Mouse (Mus musculus) liver, postnatal 0 days (tissue): ENCODE measurements around the gene Plppr5.

Experiments
- CTCF ChIP-seq: sonication (generic); IDR thresholded peaks from 2 replicates; pipeline ENCODE4 v1.5.1; 2016; ENCODE audit warnings: antibody characterized with exemption, low read depth
- EP300 ChIP-seq: IDR thresholded peaks from 2 replicates; pipeline ENCODE4 v1.6.1; 2016; ENCODE audit warnings: antibody characterized with exemption, low read depth, mild to moderate bottlenecking

- TF ChIP-seq CTCF (no peak), EP300 (no peak)
These were observed 28.8 kb downstream of the Plppr5 start for GRCm38 (mm10) chr3:117603458-117603857.
